Mouse (Mus musculus): ENCODE measurements at regions not wholly inside any gene's neighbourhood (a gene's known extent, or its start where the extent isn't known, plus 50 kb on each side); places are given as distances from the start of the nearest gene placed in this dataset.
A peak's percentile ranks its signal among the peaks of the same experiment; 100 is the strongest.
"Not testable (repeated sequence)": the region's sequence is repeated elsewhere in the genome, so short reads cannot be mapped to it uniquely, and the experiment has no call there.

GRCm38 (mm10) chr7:113010150-113010549 is 56.4 kb downstream of the Rassf10 start:
- DNase-seq: no peak

GRCm38 (mm10) chr7:113017092-113017755 is 63.5 kb downstream of the Rassf10 start:
- no peak for DNase-seq

DNA sequence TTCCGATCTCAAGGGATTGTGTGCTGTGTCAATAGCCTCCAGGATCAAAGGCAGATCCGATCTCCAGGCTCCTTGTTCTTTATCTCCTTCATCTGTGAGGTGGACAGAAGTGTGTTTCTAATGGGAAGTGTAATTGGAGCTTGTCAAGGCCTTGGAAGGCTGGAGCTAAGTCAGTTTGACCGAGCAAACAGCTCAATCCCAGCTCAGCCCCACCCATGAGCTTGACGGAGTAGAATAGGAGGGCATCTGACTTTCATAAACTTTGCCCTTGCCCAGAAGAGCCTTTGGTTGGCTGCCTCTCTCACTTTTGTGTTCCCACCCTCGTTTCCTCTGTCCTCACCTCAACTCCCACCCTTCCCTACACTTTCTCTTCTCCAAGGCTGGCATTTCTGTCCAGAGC is 67.7 kb downstream of the Rassf10 start:
- DNase-seq: no peak

- no peak for DNase-seq
Measured at GRCm38 (mm10) chr7:113022516-113022915, 68.8 kb downstream of the Rassf10 start.

DNA sequence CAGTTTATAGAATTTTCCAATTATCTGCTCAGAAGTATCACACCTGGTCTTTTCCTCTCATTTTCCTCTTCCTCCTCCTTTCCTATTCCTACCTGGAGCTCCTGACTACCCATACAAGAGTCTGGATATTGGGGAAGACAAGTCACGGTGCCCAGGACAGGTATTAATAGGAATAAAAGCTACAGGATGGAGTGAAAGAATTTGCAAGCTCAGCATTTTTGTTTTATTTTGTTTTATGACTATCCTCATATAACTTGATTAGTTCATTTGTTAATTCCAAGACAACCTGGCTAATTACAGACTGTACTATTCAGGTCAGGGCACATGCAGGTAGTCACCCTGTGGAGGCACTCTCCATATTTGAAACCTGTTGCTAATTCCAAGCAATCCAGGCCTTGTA is 72.0 kb downstream of the Rassf10 start:
- DNase-seq: no peak

DNA sequence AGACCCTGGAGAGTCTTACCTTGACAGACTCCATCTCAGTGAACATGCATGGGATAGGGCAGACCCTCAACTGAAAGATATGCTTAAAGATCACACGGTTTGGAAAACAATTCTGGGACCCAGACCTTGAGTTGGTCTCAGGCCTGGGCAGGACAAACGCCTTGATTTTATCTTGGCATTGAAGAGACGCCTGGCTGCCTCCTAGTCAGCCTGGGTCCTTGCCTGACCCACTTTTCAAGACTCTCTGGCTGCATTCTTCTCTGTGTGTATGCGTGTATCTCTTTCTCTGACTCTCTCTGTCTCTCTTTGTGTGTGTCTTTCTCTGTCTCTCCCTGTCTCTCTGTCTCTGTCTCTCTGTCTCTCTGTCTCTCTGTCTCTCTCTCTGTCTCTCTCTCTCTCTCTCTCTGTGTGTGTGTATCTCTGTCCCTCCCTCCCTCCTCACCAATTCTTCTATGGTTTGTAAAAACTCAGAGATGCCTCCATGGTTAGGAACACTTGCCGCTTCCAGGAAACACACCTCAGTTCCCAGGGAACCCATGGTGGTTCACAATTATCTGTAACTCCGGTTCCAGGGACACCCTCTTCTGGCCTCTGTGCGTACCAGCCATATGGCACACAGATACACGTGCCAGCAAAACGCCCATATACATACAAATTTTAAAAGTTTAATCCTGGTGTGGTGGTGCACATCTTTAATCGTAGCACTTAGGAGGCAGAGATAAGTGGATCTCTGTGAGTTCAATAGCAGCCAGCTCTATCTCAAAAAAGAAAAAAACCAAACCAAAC is 72.7 kb downstream of the Rassf10 start:
- DNase-seq: peak; percentile 23 to 67

DNA sequence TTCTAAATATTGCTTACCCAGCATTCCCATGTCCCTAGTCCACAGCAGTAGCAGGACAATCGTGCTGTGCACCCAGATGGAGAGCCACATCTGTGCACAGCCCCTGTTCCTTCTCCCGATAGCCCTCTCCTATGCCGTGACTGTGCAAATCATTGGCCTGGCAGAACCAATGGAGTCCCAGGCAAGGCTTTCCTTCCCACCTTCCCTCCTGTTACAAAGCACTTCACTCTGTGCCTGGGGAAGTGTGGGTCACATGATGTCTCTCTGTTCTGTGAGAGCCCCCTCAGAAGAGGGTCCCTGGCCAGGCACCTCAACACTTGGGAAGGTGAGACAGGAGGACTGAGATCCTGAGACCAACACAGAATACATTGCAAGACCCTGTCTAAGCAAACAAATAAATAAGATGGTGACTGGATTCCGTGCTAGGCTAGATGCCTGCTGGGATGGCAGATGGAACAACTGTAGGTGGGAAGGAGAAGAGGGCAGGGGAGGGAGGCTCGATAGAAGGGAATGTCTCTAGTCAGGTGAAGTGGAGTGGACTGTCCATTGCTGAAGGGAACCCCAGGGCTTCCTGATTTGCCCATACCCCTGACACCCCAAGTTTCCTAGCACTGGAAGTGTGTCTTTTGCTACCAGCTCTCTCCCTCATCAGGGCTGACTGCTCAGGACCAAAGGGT is 73.5 kb downstream of the Rassf10 start:
- DNase-seq: peak; percentile 77 to 86

DNA sequence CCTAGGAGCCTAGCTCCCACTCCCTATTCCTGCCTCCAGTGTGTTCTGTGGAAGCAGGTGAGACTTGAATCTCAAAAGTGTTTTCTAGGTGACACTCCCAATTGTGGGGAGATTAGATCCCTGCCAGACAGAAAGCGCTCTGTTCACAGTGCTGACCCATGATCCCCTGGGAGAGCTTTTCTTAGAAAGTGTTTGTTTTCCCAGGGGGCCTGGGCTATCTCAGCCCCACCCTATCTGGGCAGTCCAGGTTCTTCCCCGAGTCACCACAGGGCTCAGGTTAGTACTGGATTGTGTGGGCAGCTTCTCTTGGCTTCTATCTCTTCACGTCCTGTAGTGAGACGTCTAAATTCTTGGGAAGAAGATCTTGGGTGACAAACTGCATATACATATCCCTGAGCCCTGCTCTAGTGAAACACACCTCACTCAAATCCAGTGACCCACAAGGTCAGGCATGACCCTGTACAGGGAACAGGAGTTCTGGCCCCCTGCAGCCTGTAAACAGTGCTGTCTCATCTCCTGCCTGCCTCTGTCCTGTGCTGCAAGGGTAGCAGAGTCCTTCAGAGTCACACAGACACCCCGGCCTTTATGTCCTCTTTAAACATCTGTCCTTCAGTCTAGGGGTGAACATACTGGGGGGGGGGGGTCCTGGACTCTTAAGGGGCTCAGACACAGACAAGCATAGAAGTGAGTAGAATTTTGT is 76.4 kb downstream of the Rassf10 start:
- no peak for DNase-seq

GRCm38 (mm10) chr7:113035751-113036150 is 82.0 kb downstream of the Rassf10 start:
- DNase-seq: no peak

- DNase-seq: no peak
Measured at GRCm38 (mm10) chr7:113037825-113038613, 84.3 kb downstream of the Rassf10 start.

- DNase-seq: no peak
Measured at GRCm38 (mm10) chr7:113038906-113039671, 85.3 kb downstream of the Rassf10 start.

GRCm38 (mm10) chr7:113045613-113046159 is 91.9 kb downstream of the Rassf10 start:
- DNase-seq: not testable (repeated sequence)

- no peak for DNase-seq
Measured at GRCm38 (mm10) chr7:113046406-113046805, 92.6 kb downstream of the Rassf10 start.

GRCm38 (mm10) chr7:113047583-113047982 is 93.8 kb downstream of the Rassf10 start:
- DNase-seq: no peak

GRCm38 (mm10) chr7:113048097-113048795 is 94.5 kb downstream of the Rassf10 start:
- no peak for DNase-seq

DNA sequence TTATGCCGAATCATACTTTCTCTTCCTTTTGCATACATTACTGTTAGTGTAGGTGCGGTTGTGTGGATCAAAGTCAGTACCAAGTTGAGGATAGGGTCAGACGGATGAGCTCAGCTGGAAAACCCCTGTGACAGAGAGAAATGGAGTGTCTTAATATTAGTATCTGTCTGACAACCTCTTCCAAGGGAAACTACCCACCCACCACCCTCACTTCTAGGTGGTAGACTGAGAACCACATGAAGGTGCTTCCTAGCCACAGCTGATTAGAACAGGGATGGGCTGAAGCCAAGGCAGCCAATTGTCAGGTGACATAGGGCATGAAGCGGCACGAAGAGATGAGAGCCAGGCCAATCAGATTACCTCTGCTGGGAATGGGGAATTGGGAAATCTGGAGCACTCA is 95.7 kb downstream of the Rassf10 start:
- DNase-seq: no peak

DNA sequence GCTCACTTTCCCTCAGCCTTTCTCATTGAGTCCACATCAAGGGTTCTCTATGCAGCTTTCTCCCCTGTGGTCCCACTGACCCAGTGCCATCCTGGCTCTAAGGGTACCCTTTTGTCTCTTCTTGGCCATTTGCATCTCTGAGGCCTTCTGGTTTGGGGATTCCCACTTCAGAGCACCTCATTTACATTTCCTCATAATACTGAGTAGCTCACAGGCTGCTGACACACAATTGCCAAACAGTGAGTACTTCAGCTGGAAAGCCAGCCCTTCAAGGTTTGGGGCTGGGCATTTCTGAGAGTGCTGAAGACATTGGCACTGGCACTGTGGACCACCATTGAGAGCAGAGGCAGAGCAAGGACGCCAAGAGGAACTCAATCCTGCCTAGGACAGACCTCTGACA is 99.2 kb downstream of the Rassf10 start:
- no peak for DNase-seq

- DNase-seq: no peak
Measured at GRCm38 (mm10) chr7:113056421-113056820, 102.7 kb downstream of the Rassf10 start.

DNA sequence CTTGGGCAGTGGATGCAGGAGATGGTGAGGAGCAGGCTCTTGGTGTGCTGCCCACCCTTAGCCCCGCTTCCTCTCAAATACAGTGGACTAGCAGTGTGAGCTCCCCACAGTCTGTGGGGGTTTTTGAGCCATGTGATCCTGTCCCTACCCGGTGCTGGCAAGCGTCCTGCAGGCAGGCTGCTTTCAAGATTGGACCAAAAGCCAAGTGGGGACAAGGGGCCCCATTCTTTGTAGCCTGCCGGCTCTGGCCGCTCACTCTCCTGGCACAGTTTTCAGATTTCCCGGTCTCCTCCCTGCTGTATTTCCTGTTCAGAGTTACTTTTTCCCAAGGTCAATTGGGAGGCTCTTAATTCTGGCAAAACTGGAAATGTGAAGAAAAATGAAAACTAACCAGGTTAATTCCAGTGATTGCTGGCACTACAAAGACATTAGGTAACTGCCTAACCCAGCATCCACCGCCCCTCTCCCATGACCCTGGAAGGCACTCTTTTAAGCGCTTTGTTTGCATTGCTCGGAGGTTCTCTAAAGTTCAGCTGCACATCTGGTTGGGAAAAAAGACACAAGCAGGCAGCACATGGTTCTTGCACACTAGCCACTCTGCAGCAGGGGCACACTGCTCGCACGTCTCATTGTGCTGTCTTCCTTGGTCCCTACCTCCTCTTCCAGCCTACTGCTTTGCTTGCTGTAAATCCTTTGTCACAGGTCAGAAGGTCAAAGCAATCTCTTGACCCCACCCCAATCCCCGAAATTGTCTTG is 105.6 kb downstream of the Rassf10 start:
- peak; percentile 50 to 55 for DNase-seq

GRCm38 (mm10) chr7:113059967-113060284 is 106.2 kb downstream of the Rassf10 start:
- DNase-seq: no peak

Measured in cerebellum, postnatal 14 days (tissue).